Mouse (Mus musculus) erythroblast, embryonic 14.5 days (primary cell): ENCODE results near the gene Lhpp.

Experiments
- GATA1 ChIP-seq: IDR thresholded peaks from 2 replicates; pipeline ENCODE4 v1.6.1; 2012; ENCODE audit warnings: low read length, inconsistent platforms, mixed read lengths
- TAL1 ChIP-seq: IDR thresholded peaks from 3 replicates; pipeline ENCODE4 v1.6.1; 2012; ENCODE audit warnings: low read length, inconsistent platforms, mixed read lengths

DNA sequence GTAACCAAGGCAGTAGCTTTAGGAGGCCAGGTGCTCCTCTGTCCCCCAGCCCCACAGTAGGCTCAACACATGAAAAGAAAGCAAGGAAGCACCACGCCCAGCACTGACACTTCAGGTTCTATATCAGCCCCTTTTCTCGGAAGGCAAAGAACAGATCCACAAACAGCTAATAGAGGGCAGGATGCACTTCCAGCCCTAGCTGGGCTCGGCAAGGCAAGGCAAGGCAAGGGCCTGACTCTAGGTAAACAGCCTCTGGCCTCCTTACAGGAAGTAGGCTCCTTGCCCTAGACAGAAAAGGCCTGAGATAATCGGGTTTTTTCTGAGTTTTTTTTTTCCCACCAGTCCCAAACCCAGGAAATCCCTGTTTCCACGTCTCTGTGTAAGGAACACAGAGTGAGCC, 79.3 kb downstream of the Lhpp start:
- TF ChIP-seq GATA1 (no peak), TAL1 (no peak)
